Mouse (Mus musculus): Measurements from ENCODE around the gene Nop2. TPM values are rescaled to one million over a fixed set of nuclear protein-coding genes. Genes with fewer than 3 reads are reported as not detected.
A peak's percentile ranks its signal among the peaks of the same experiment; 100 is the strongest.

Nop2 gene
- polyA plus RNA-seq, 2 experiments from 2014 or later: 40.6 to 50.3 TPM

GRCm38 (mm10) chr6:125175469-125175868 lies 43.8 kb downstream of the Nop2 start:
- ATAC-seq: no peak

GRCm38 (mm10) chr6:125179601-125180000 lies 47.9 kb downstream of the Nop2 start:
- ATAC-seq: no peak

GRCm38 (mm10) chr6:125182133-125182532 lies 50.4 kb downstream of the Nop2 start:
- ATAC-seq: no peak

- no peak for ATAC-seq
Measured at GRCm38 (mm10) chr6:125186203-125186602, 54.5 kb downstream of the Nop2 start.

GRCm38 (mm10) chr6:125190816-125191215 lies 59.1 kb downstream of the Nop2 start:
- ATAC-seq: no peak

GRCm38 (mm10) chr6:125191332-125192015 lies 59.8 kb downstream of the Nop2 start, which contains the start of the genes Ncapd2 and Mrpl51:
TSS of gene Ncapd2 (minus strand) at chr6:125191701.
TSS of gene Mrpl51 (plus strand) at chr6:125191801.
- peak; percentile 97 for ATAC-seq

- ATAC-seq: peak; percentile 69
Measured at GRCm38 (mm10) chr6:125192016-125192714, 60.5 kb downstream of the Nop2 start.

- ATAC-seq: no peak
Measured at GRCm38 (mm10) chr6:125192841-125193240, 61.1 kb downstream of the Nop2 start.

GRCm38 (mm10) chr6:125193390-125193789 lies 61.7 kb downstream of the Nop2 start:
- ATAC-seq: no peak

Other genes starting within 250 kb of the Nop2 start
- 100 to 1,000 TPM; 240 to 401 TPM for gene Cd4, start 243.7 kb upstream of the Nop2 start, polyA plus RNA-seq (2017; shearing (Covaris generic))
- gene Lag3, start 220.2 kb upstream of the Nop2 start, polyA plus RNA-seq (2017; shearing (Covaris generic)): 10 to 100 TPM; 23.5 to 30.2 TPM
- gene Ptms, start 211.8 kb upstream of the Nop2 start, polyA plus RNA-seq (2017; shearing (Covaris generic)): 10 to 100 TPM; 12.0 to 12.8 TPM
- 10 to 100 TPM; 46.7 to 70.4 TPM for gene Mlf2, start 200.5 kb upstream of the Nop2 start, polyA plus RNA-seq (2017; shearing (Covaris generic))
- gene Cops7a, start 166.4 kb upstream of the Nop2 start, polyA plus RNA-seq (2017; shearing (Covaris generic)): 10 to 100 TPM; 45.9 to 51.2 TPM
- not detected for gene Pianp, start 135.2 kb upstream of the Nop2 start, polyA plus RNA-seq (2017; shearing (Covaris generic))
- 1 to 10 TPM; 4.3 to 5.2 TPM for gene Zfp384, start 122.8 kb upstream of the Nop2 start, polyA plus RNA-seq (2017; shearing (Covaris generic))
- 10 to 100 TPM; 41.5 to 48.1 TPM for gene Ing4, start 92.1 kb upstream of the Nop2 start, polyA plus RNA-seq (2017; shearing (Covaris generic))
- 1 to 10 TPM; 8.1 to 9.7 TPM for gene Acrbp, start 82.2 kb upstream of the Nop2 start, polyA plus RNA-seq (2017; shearing (Covaris generic))
- gene Lpar5, start 64.0 kb upstream of the Nop2 start, polyA plus RNA-seq (2017; shearing (Covaris generic)): 1 to 10 TPM; 8.6 to 9.5 TPM
- gene Chd4, start 35.9 kb upstream of the Nop2 start, polyA plus RNA-seq (2017; shearing (Covaris generic)): 10 to 100 TPM; 49.4 to 66.6 TPM
- 10 to 100 TPM in 1 of 2 experiments, 1 to 10 TPM in 1; 6.9 to 13.3 TPM for gene Iffo1, start 13.3 kb downstream of the Nop2 start, polyA plus RNA-seq (2017; shearing (Covaris generic))
- 100 to 1,000 TPM; 300 to 540 TPM for gene Gapdh, start 34.6 kb downstream of the Nop2 start, polyA plus RNA-seq (2017; shearing (Covaris generic))
- gene Ncapd2, start 59.8 kb downstream of the Nop2 start, polyA plus RNA-seq (2017; shearing (Covaris generic)): 10 to 100 TPM; 33.1 to 61.3 TPM
- 10 to 100 TPM; 85.7 to 89.0 TPM for gene Mrpl51, start 59.9 kb downstream of the Nop2 start, polyA plus RNA-seq (2017; shearing (Covaris generic))
- 10 to 100 TPM; 14.0 to 14.4 TPM for gene Vamp1, start 83.6 kb downstream of the Nop2 start, polyA plus RNA-seq (2017; shearing (Covaris generic))
- 10 to 100 TPM; 65.5 to 84.7 TPM for gene Tapbpl, start 100.0 kb downstream of the Nop2 start, polyA plus RNA-seq (2017; shearing (Covaris generic))
- gene Cd27, start 105.1 kb downstream of the Nop2 start, polyA plus RNA-seq (2017; shearing (Covaris generic)): 100 to 1,000 TPM; 427 to 432 TPM
- 1 to 10 TPM; 1.3 to 1.8 TPM for gene Tuba3a, start 154.1 kb downstream of the Nop2 start, polyA plus RNA-seq (2017; shearing (Covaris generic))
- not detected for gene Ltbr, start 182.0 kb downstream of the Nop2 start, polyA plus RNA-seq (2017; shearing (Covaris generic))
- not detected for gene Scnn1a, start 188.8 kb downstream of the Nop2 start, polyA plus RNA-seq (2017; shearing (Covaris generic))
- gene Tnfrsf1a, start 217.5 kb downstream of the Nop2 start, polyA plus RNA-seq (2017; shearing (Covaris generic)): 10 to 100 TPM; 20.2 to 25.5 TPM
- gene Plekhg6, start 248.9 kb downstream of the Nop2 start, polyA plus RNA-seq (2017; shearing (Covaris generic)): not detected